Mouse (Mus musculus): ENCODE results near the gene Hist1h4c.
A peak's percentile ranks its signal among the peaks of the same experiment; 100 is the strongest.
"Not testable (repeated sequence)": the region's sequence is repeated elsewhere in the genome, so short reads cannot be mapped to it uniquely, and the experiment has no call there.

The Hist1h4c gene

DNA sequence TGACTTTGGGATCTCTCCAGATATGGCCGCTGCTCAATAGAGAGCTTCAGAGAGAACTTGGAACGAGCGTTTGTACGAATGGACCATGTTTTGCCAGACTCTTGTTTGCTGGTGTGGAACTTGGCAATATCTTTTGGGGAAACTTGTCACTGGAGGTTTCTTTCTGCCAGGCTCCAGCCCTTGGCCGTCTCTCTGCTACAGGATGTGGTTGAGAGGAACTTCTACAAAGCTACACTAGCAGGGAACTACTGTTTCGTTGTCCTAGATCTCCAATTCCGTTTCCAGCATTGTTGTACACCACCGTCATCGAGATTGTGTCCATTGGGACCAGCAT is 30.9 kb upstream of the Hist1h4c start:
- no peak for ATAC-seq (ENCODE audit: low TSS enrichment)

GRCm38 (mm10) chr13:23728472-23729191 is 30.4 kb upstream of the Hist1h4c start:
- ATAC-seq (ENCODE audit: low TSS enrichment), result no peak

DNA sequence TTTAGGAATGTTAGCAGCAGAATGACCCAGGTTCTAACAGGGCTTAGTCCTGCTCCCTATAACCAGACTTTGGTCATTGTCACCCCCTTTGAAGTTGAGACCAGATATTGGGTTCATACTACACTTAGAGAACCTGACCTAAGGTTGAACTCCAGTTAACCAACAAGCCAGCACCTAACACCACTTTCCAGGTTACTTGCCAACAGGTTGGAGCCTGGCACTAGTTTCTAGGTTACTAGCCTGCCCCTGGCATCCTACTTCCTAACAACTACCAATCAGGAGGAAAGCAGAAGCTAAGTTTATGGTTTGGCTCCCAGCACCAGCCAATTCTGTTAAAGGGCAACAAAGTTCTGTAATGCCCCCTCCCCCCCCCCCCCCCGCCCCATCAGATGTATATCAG is 27.0 kb upstream of the Hist1h4c start:
- ATAC-seq (ENCODE audit: low TSS enrichment), result no peak

DNA sequence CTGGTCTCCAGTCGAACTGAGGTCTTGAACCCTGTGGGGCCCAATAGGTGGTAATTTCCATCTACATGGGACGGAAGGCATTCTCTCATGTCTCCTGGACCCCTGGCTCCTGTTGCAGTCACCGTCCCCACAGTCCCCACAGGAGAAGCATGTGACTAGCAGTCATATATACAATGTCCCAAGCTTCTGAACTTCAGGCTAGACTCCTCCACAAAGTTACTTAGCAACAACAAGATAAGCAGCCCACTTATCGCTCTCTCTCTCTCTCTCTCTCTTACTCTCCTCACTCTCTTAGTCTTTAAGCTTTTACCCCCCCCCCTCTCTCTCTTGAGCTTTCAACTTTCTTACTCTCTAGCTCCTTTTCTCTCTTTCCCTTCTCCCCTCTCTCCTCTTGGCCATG is 26.0 kb upstream of the Hist1h4c start:
- no peak for ATAC-seq (ENCODE audit: low TSS enrichment)

GRCm38 (mm10) chr13:23717593-23718245 is 19.5 kb upstream of the Hist1h4c start:
- not testable (repeated sequence) for ATAC-seq (ENCODE audit: low TSS enrichment)

GRCm38 (mm10) chr13:23717176-23717575 is 18.9 kb upstream of the Hist1h4c start:
- no peak for ATAC-seq (ENCODE audit: low TSS enrichment)

GRCm38 (mm10) chr13:23716261-23717042 is 18.2 kb upstream of the Hist1h4c start:
- ATAC-seq (ENCODE audit: low TSS enrichment), result no peak

DNA sequence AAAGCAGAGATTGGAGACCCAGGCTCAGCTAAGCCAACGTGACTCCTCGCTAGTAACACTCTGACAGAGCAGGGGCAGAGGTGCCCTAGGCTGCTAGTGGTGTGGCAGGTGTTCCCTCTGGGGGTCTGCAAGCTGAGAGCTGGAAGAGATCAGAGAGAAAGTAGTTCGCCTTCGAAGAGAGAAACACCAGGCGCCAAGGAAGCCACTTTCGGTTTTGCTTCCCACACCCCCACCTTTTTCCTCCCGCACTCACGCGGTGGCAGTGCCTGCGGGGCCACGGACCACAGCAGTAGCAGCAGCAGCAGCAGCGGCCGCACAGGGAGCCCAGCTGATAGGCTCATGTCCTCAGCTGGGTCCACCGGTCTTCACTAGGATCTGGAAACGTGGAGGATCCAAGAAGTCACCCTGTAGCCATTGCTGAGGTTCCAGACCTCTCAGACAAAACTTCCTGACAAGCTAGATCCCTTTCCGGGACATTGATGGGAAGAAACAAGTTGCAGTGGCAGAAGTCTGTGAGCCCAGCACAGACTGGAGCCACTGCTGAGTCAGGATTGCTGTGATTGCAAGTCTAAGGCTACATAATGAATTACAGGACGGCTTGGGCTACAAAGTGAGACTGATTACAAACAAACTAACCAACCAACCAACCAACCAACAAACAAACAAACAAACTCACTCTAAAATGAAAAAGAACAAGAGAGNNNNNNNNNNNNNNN is 12.3 kb upstream of the Hist1h4c start, which contains the start of gene Hfe:
TSS of gene Hfe (minus strand) at position 481 of the 716 bp plus-strand sequence.
- ATAC-seq (ENCODE audit: low TSS enrichment), result peak; percentile 98

DNA sequence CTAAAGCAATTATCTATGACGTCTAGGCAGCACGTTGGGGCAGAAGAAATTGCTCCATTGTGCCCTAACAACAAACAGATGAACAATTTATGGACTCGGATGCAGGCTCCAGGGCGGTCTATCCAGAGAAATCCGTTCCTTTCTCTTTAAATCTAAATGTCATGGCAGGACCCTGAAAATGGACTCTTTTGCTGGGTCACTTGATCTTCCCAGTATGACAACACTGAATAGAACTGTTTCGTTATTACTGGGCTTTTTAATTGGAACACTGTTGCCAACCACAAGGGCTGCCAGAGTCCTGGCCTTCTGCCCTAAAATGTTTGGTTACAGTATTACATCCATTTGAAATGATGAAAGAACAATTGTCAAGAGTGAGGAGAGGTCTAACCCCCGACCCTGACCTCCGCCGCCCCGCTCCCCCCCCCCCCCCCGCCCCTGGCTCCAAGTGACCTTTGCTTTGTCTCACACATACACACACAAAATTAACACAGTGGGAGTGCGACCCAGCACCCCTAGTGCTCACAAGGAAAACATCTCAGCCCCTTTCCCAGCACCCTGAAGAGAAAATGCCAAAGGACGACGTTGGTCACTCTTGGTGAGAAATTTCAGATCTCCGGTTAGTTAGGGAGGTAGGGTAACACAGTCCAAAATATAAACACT is 11.6 kb upstream of the Hist1h4c start:
- no peak; the same call in 1 of the 2 replicates for ATAC-seq (ENCODE audit: low TSS enrichment)

GRCm38 (mm10) chr13:23708654-23709053 is 10.4 kb upstream of the Hist1h4c start:
- no peak for ATAC-seq (ENCODE audit: low TSS enrichment)

- ATAC-seq (ENCODE audit: low TSS enrichment), result no peak
Observed at GRCm38 (mm10) chr13:23708041-23708440, 9.8 kb upstream of the Hist1h4c start.

- ATAC-seq (ENCODE audit: low TSS enrichment), result no peak
Observed at GRCm38 (mm10) chr13:23706771-23707170, 8.5 kb upstream of the Hist1h4c start.

DNA sequence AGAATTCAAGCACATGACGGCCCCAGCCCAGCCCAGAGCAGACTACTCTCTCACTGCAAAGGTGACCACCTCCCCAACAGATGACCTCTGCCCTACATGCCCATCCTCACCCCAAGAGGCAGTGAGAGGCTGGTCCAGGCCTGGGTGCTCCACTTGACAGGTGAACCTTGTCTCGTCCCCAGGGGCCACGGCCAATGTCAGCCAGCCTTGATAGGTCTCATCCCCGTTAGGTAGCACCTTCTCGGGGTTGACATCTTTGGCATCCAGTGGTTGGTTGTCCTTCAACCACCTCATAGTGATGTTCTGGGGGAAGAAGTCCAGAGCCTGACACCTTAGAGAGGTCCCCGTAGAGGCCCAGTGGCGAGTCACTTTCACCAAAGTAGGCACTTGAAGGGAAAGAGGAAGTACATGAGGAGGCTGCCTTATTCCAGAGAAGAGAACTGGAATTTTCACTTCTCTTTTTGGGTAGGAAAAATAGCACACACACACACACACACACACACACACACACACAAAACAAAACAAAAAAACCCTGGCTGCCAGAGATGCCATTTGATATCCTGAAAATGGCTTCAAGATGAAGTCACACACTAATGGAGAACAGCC is 7.6 kb upstream of the Hist1h4c start:
- no peak for ATAC-seq (ENCODE audit: low TSS enrichment)

DNA sequence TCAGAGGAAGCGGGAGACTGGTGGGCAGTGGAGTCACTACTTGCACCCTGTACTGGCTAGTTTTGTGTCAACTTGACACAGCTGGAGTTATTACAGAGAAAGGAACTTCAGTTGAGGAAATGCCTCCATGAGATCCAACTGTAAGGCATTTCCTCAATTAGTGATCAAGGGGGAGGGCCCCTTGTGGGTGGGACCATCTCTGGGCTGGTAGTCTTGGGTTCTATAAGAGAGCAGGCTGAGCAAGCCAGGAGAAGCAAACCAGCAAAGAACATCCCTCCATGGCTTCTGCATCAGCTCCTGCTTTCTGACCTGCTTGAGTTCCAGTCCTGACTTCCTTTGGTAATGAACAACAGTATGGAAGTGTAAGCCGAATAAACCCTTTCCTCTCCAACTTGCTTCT is 4.5 kb upstream of the Hist1h4c start:
- ATAC-seq (ENCODE audit: low TSS enrichment), result not testable (repeated sequence)

DNA sequence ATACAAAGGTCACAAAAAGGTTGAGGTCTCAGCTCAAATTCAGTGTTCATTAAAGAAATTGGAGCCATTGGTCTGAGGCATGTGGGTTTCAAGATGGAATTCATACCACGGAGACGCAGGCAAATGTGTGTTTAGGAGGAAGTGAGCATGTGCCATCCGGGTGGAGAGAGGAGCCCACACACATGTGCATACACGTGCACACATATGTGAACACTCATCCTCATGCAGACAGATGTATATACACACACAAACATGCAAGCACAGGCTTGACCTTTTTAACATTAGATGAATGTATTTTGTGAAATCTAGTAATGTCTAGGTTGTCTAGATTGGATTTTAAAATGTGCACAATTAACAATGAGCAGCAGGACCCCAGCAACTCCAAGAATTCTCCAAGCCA is 4.0 kb upstream of the Hist1h4c start:
- no peak for ATAC-seq (ENCODE audit: low TSS enrichment)

- ATAC-seq (ENCODE audit: low TSS enrichment), result peak; percentile 66
Observed at GRCm38 (mm10) chr13:23700786-23701520, 2.7 kb upstream of the Hist1h4c start.

DNA sequence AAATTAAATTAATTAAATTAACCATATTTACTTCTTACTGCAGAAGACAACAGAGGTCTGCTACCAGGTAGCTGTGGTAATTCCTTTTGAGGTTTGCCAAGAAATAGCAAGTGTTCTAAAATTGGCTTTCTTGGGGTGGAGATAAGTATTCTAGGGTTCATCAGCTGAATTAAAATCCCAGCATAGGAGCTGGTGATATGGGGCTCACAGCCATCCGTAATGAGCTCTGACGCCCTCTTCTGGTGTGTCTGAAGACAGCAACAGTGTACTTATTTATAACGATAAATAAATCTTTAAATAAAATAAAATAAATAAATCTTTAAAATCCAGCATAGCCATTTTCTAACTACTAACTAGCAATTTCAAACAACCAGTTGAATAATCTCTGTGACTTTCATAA is 1.5 kb upstream of the Hist1h4c start:
- ATAC-seq (ENCODE audit: low TSS enrichment), result no peak

GRCm38 (mm10) chr13:23698996-23699395 is 742 bp upstream of the Hist1h4c start:
- no peak for ATAC-seq (ENCODE audit: low TSS enrichment)

GRCm38 (mm10) chr13:23697491-23698299 is 559 bp downstream of the Hist1h4c start:
- ATAC-seq (ENCODE audit: low TSS enrichment), result peak; percentile 48

GRCm38 (mm10) chr13:23696061-23696474 is 2.2 kb downstream of the Hist1h4c start:
- no peak for ATAC-seq (ENCODE audit: low TSS enrichment)

Data from frontal cortex, adult (tissue).